Mouse (Mus musculus) hindbrain, postnatal 0 days (tissue): ENCODE data around the gene Prkaa1. TPM values are rescaled to one million over a fixed set of nuclear protein-coding genes. Genes with fewer than 3 reads are reported as not detected.
A peak's percentile ranks its signal among the peaks of the same experiment; 100 is the strongest.

Experiments used
- ATAC-seq: fragments of 200-750 bp; cut with Nextera tagmentation; 2 replicates; pipeline ENCODE4 v1.8.0; 2017; ENCODE audit warnings: mild to moderate bottlenecking, moderate TSS enrichment, moderate library complexity
- DNase-seq: peaks from one replicate; pipeline ENCODE4 v3.0.0-alpha.2; 2015; ENCODE audit warnings: low spot score
- H3K27ac ChIP-seq: fragments of 300-500 bp; sonication (generic); 2 replicates; pipeline ENCODE4 v1.5.1; 2014; ENCODE audit warnings: mild to moderate bottlenecking
- H3K27me3 ChIP-seq: fragments of 300-500 bp; sonication (generic); 2 replicates; pipeline ENCODE4 v1.6.1; 2014; ENCODE audit warnings: low read length, mixed read lengths; ENCODE audit not compliant: insufficient read depth
- H3K36me3 ChIP-seq: fragments of 300-500 bp; sonication (generic); 2 replicates; pipeline ENCODE4 v1.6.1; 2014; ENCODE audit warnings: low read length, mixed read lengths; ENCODE audit not compliant: insufficient read depth
- H3K4me1 ChIP-seq: fragments of 300-500 bp; sonication (generic); 2 replicates; pipeline ENCODE4 v1.6.1; 2014; ENCODE audit warnings: antibody characterized with exemption, low read length, mixed read lengths; ENCODE audit not compliant: insufficient read depth
- H3K4me2 ChIP-seq: fragments of 300-500 bp; sonication (generic); 2 replicates; pipeline ENCODE4 v1.6.1; 2014; ENCODE audit warnings: low read depth, mild to moderate bottlenecking, low read length, moderate library complexity, mixed read lengths
- H3K4me3 ChIP-seq: fragments of 300-500 bp; sonication (generic); 2 replicates; pipeline ENCODE4 v1.5.1; 2014; ENCODE audit warnings: low read length
- H3K9ac ChIP-seq: fragments of 300-500 bp; sonication (generic); replicated peaks from 2 replicates; pipeline ENCODE4 v1.6.1; 2014; ENCODE audit warnings: mild to moderate bottlenecking, low read length, moderate library complexity, mixed read lengths
- H3K9me3 ChIP-seq: fragments of 300-500 bp; sonication (generic); 2 replicates; pipeline ENCODE4 v1.6.1; 2016; ENCODE audit warnings: low read length, mixed read lengths
- CTCF ChIP-seq: IDR thresholded peaks from 2 replicates; pipeline ENCODE4 v1.5.1; 2016; ENCODE audit warnings: antibody characterized with exemption, control low read depth, low read depth
- WGBS: fragments of 180-500 bp; shearing (Covaris S2); extraction: QIAGEN DNeasy Blood & Tissue Kit; methylation state at CpG from one replicate; pipeline ENCODE4 v1.1.7; 2014; 5-methylcytosine and 5-hydroxymethylcytosine counted together
- polyA plus RNA-seq: library from polyadenylated mRNA; unstranded; fragments of >200 nt; fragmentation: Nextera tagmentation; extraction: Ambion mirVana; gene quantifications from 2 replicates; pipeline ENCODE4 v1.2.1, GENCODE M21; 2015
- total RNA-seq: library from RNA; depleted of rRNA; stranded (reverse); fragments of >200 nt; gene quantifications from 2 replicates; pipeline ENCODE4 v1.2.3, GENCODE M21; 2014

Gene Prkaa1
- total and polyA plus RNA-seq, 2 experiments from 2014 or later, result 9.4 to 14.3 TPM

DNA sequence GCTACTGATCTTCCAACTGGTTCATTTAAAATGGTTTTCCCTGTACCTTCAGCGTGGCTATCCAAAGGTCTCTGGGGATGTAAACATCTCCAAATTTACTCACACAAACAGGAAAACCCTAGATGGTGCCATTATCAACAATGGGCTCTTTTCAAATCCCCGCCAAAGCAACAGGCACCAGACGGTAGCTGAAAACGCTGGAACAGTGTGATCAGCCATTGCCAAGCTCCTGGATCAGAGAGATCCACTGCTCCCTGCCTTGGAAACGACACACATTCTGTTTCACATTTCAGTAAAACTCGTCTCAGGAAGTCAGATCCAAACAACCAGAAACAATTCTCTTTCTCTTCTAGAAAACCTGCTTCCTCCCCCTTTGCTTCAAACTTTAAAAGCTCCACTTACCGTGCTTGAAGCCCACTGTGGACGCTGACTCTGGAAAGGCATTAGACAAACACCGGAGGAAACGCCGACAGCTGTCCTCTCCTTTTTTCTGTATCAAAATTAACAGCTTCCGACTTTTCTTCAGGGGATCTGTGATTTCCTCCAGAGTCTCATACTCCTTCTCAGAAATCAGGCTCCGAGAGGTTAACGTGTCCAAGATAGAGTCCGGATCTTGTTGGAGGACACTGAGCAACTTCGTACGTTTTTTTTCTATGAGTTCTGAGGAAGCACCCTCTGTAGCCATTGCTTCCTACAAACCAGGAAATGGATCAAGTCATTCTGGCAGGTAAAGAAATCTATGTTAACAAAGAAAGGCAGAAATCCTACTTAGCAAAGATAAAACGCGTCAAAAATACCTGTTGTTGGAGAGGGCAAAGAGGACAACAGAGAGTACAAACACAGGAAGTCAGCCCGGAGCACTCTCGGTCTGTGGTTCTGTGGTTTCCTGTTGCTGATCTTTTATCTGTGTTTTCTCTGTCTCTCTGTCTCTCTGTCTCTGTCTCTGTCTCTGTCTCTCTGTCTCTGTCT lies 35.7 kb upstream of the Prkaa1 start, which contains the start of gene Card6:
TSS of gene Card6 (minus strand) at position 854 of the 969 bp plus-strand sequence.
- Histone ChIP-seq H3K4me1 (no peaks in the 10 kb centered on the region), H3K9ac (peak within 1 kb of the TSS; percentile 2; the same call in 1 of the 2 replicates), H3K27ac (no peak within 1 kb of the TSS), H3K4me2 (peak within 1 kb of the TSS; percentile 31; the same call in 1 of the 2 replicates), H3K4me3 (peak within 1 kb of the TSS; percentile 13; the same call in 1 of the 2 replicates), H3K36me3 (no peaks in the 10 kb centered on the region), H3K27me3 (no peaks in the 10 kb centered on the region), H3K9me3 (no peaks in the 10 kb centered on the region)
- TF ChIP-seq CTCF, result no peak
- ATAC-seq (no peak), DNase-seq (no peak)
- WGBS, result 71% methylated on average over 21 of the region's 21 CpGs

DNA sequence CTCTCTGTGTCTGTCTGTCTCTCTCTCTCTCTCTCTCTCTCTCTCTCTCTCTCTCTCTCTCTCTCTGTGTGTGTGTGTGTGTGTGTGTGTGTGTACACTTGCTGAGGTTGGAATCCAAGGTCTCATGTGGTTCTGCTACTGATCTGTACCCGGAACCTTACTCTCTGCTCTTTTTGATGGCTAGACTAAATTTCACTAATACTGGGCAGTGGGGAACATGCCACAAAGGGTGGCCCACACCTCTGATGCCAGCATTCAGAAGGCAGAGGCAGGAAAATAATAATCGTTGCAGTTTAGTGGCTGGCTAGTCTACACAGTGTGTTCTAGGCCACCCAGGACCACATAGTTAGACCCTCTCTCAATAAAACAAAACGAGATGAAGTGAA lies 35.0 kb upstream of the Prkaa1 start:
- Histone ChIP-seq H3K9me3 (no peaks in the 10 kb centered on the region), H3K4me2 (no peak overlapping the region), H3K27ac (no peak overlapping the region), H3K9ac (no peak overlapping the region), H3K4me3 (no peak overlapping the region), H3K36me3 (no peaks in the 10 kb centered on the region), H3K4me1 (no peaks in the 10 kb centered on the region), H3K27me3 (no peaks in the 10 kb centered on the region)
- DNase-seq, result no peak
- WGBS, result 79% methylated on average over 3 of the region's 3 CpGs
- TF ChIP-seq CTCF, result no peak
- no peak for ATAC-seq

DNA sequence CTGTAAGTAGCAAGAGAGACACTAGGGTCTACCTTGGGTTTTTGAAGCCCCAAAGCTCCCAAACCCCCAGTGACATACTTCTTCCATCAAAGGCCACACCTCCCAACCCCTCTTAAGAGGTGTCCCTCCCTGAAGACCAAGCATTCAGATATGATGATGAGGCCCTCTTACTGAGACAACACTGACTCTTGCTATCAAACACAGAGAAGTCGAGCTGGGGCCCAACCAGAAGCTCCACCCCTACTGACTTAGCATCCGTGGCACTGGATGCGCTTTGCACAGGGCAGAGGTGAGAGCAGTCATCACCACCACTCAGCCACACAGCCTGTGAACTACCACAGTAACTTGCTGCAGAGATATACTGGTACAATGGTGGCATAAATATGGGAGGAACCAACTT lies 31.0 kb upstream of the Prkaa1 start:
- WGBS, result 83% methylated on average over 3 of the region's 3 CpGs
- Histone ChIP-seq H3K9me3 (no peaks in the 10 kb centered on the region), H3K4me2 (no peak overlapping the region), H3K9ac (no peak overlapping the region), H3K36me3 (no peaks in the 10 kb centered on the region), H3K4me1 (peaks cover 3% of the 10 kb centered on the region; the same call in 1 of the 2 replicates), H3K27me3 (no peaks in the 10 kb centered on the region), H3K27ac (no peak overlapping the region), H3K4me3 (no peak overlapping the region)
- DNase-seq (no peak), ATAC-seq (no peak)
- no peak for TF ChIP-seq CTCF

DNA sequence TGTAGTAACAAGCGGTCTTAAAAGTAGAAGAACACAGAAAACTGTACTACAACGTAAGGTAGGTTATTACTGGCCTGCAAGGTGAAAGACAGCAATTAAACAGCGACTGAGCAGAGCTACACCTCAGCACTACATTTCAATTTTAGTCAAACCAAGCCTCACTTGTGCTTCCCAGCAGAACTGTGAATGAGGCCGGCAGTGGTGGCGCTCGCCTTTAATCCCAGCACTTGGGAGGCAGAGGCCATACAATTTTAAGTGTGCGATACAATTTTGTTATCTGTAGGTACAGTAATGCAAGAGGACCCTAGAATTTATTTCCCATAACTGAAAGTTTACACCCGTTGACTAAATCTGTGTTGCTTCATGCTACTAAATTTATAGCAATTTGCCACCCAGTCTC lies 28.5 kb upstream of the Prkaa1 start:
- Histone ChIP-seq H3K9me3 (no peaks in the 10 kb centered on the region), H3K4me3 (peak overlapping the region; percentile 72), H3K27ac (peak overlapping the region; percentile 74; the same call in 1 of the 2 replicates), H3K4me1 (peaks cover 7% of the 10 kb centered on the region; the same call in 1 of the 2 replicates), H3K36me3 (peaks cover 18% of the 10 kb centered on the region), H3K9ac (peak overlapping the region; percentile 57), H3K27me3 (no peaks in the 10 kb centered on the region), H3K4me2 (peak overlapping the region; percentile 76)
- WGBS, result 68% methylated on average over 8 of the region's 8 CpGs
- DNase-seq, result no peak
- no peak for TF ChIP-seq CTCF
- no peak for ATAC-seq

DNA sequence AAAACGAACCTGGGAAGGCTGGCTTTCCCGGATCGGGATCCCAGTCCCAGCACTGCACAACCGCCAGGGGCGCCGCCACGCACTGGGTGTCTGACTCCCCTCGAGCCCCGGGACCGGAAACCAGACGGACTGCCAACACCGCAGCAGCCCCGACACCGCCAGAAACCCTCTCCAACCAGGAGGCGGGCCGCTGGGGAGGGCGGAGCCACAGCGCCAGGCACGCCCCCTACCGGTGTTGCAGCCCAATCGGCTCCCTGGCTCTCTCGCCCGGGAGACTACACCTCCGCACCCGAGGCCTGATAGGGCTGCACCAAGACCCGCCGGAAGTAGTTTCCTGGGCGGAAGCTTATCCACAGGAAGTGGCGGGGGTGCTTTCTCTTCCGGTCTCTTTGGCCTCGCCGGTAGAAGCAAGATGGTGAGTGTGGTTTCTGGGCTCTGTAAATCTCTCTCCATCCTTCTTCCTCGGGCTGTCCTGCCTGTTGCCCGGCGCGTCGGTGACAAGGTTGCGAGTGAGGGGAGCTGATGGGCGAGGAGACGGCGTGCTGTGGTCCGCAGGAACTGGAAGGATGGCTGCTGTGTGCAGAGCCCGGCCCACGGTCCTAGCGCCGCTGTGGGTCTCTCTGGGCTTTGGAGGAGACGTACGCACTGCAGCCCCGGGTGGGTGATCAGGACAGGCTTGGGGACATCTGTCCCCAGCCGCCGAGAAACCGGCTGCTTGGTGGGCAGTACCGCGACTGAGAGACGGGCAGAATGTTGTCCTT lies 27.2 kb upstream of the Prkaa1 start, which contains the start of gene Rpl37:
TSS of gene Rpl37 (plus strand) at position 376 of the 761 bp plus-strand sequence.
- ATAC-seq (peak; percentile 98), DNase-seq (peak; percentile 99)
- H3K36me3 ChIP-seq, result peaks cover 25% of the 10 kb centered on the region
- peak within 1 kb of the TSS; percentile 74 for H3K27ac ChIP-seq
- WGBS, result under 1% methylated on average over 55 of the region's 55 CpGs
- peaks cover 7% of the 10 kb centered on the region; the same call in 1 of the 2 replicates for H3K4me1 ChIP-seq
- H3K4me3 ChIP-seq, result peak within 1 kb of the TSS; percentile 72
- peak within 1 kb of the TSS; percentile 87 for H3K9ac ChIP-seq
- H3K27me3 ChIP-seq, result no peaks in the 10 kb centered on the region
- peak within 1 kb of the TSS; percentile 77 for H3K4me2 ChIP-seq
- no peaks in the 10 kb centered on the region for H3K9me3 ChIP-seq
- TF ChIP-seq CTCF, result peak; percentile 85

DNA sequence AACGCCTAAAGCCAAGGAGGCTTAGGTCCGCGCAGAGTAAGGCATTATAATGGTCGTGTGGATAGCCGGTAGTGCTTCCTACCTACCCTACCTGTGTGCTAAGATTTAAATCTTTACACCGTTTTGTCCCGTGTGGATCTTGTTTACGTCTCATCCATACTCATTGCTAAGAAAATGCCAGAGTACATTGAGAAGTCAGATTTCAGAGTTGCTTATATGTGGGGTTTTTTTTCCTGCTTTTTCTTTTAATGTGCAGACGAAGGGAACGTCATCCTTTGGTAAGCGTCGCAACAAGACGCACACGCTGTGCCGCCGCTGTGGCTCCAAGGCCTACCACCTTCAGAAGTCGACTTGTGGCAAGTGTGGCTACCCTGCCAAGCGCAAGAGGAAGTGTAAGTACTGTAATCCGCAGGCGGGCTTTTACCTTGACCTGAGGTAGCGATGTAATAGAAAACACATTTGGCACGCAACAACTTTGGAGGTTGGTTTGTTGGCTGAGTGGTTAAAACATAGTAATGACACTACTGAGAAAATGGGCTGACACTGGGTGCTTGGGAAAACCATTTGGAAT lies 26.5 kb upstream of the Prkaa1 start:
- TF ChIP-seq CTCF, result no peak
- H3K4me1 ChIP-seq, result peaks cover 7% of the 10 kb centered on the region; the same call in 1 of the 2 replicates
- peak overlapping the region; percentile 74 for H3K27ac ChIP-seq
- ATAC-seq (no peak), DNase-seq (no peak)
- peaks cover 26% of the 10 kb centered on the region for H3K36me3 ChIP-seq
- no peaks in the 10 kb centered on the region for H3K9me3 ChIP-seq
- no peaks in the 10 kb centered on the region for H3K27me3 ChIP-seq
- peak overlapping the region; percentile 87 for H3K9ac ChIP-seq
- WGBS, result 3% methylated on average over 22 of the region's 22 CpGs
- peak overlapping the region; percentile 72 for H3K4me3 ChIP-seq
- peak overlapping the region; percentile 77 for H3K4me2 ChIP-seq
